Mouse (Mus musculus): ENCODE data around the gene Ctdnep1. TPM values are rescaled to one million over a fixed set of nuclear protein-coding genes. Genes with fewer than 3 reads are reported as not detected.

The Ctdnep1 gene
- total and polyA plus RNA-seq, 3 experiments, result 42.9 to 143 (median 66.7) TPM

DNA sequence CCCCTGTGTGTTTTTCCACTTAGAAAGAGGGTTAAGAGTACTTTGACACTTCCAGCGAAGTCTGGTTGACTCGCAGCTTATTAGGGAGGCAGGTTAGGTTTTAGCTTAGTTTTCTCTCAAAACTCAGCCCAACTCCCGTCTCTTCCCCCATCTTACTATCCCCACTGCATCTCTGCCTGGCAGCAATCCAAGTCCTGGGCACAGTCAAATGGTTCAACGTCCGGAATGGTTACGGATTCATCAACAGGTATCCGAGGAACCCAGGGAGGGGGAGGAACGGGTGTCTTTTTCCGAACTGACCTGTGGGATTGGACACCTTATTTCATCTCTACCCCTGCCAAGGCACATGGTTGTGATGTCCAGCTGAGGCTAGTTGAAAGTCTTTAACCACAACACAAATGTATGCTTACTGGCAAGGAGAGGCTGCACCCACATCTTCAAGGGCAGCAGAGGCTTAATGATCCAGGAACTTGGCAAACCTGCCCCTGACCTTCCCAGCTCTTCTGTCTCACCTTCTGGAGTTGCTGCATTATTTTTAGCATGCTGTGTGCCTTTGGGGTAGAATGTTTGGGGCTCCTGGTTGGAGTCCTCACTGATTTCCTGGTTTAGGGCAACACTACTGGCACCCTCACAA lies 44.1 kb upstream of the Ctdnep1 start:
- H3K27me3 ChIP-seq (replicated peaks), result peaks cover 65% of the 10 kb centered on the region
- H3K36me3 ChIP-seq (replicated peaks in 1 of 2; ENCODE audit: control insufficient read depth in 1 of 2, insufficient read depth in 1 of 2, low read length in 1 of 2), result no peaks in the 10 kb centered on the region
- no peak overlapping the region for H3K4me3 ChIP-seq (replicated peaks in 1 of 3; ENCODE audit: low read depth in 2 of 3, low read length in 2 of 3, poor library complexity in 1 of 3)
- TF ChIP-seq JUND (conservative IDR thresholded peaks at IDR 0.05; ENCODE audit: low read depth, low read length) (no peak), MXI1 (IDR thresholded peaks at IDR 0.05; ENCODE audit: low read depth, low read length) (no peak), MAZ (IDR thresholded peaks at IDR 0.05; ENCODE audit: low read depth, low read length) (no peak), CHD2 (IDR thresholded peaks at IDR 0.05; ENCODE audit: low read length) (no peak), GABPA (IDR thresholded peaks at IDR 0.05; ENCODE audit: insufficient replicate concordance, low read depth, low read length) (no peak), IRF4 (IDR thresholded peaks at IDR 0.05; ENCODE audit: low read depth, low read length) (no peak), ZMIZ1 (IDR thresholded peaks at IDR 0.05; ENCODE audit: low read depth, low read length) (no peak), ELF1 (IDR thresholded peaks at IDR 0.05; ENCODE audit: low read depth, low read length) (no peak), RCOR1 (conservative IDR thresholded peaks at IDR 0.05; ENCODE audit: low read depth, low read length) (no peak), TCF12 (IDR thresholded peaks at IDR 0.05; ENCODE audit: low read depth, low read length) (no peak), ZKSCAN1 (IDR thresholded peaks at IDR 0.05; ENCODE audit: borderline replicate concordance, low read depth, low read length) (no peak), E2F4 (IDR thresholded peaks at IDR 0.05; ENCODE audit: insufficient replicate concordance, low read depth, low read length) (no peak), PAX5 (IDR thresholded peaks at IDR 0.05; ENCODE audit: low read length) (no peak), ZC3H11A (IDR thresholded peaks at IDR 0.05; ENCODE audit: low read depth, low read length) (no peak), HCFC1 (IDR thresholded peaks at IDR 0.05; ENCODE audit: low read depth, low read length) (no peak)
- H3K4me2 ChIP-seq (ENCODE audit: insufficient read depth, low read depth, poor library complexity, severe bottlenecking), result no peak overlapping the region
- H3K9ac ChIP-seq (ENCODE audit: insufficient read depth, low read depth), result no peak overlapping the region
- DNase-seq (ENCODE audit: extremely low read depth), result no peak
- in situ Hi-C loops (cut with MboI; ENCODE audit: low pct_ligation_motif_present, low pct_unique_long_range_greater_than_20kb, low sequenced_read_pairs), result no loop called here
- H3K4me1 ChIP-seq (ENCODE audit: control insufficient read depth in 1 of 2, insufficient read depth in 2 of 2), result peaks cover 0 to 42% of the 10 kb centered on the region in 2 experiments; a peak in 3 of 4 replicates
- no peaks in the 10 kb centered on the region for H3K79me2 ChIP-seq (replicated peaks; ENCODE audit: control insufficient read depth, extremely low read depth, insufficient read depth, poor library complexity, severe bottlenecking)
- no peak overlapping the region for H3K27ac ChIP-seq (ENCODE audit: insufficient read depth, low read depth)
- dilution Hi-C loops (cut with MboI; ENCODE audit: extremely low pct_ligation_motif_present, extremely low pct_unique_long_range_greater_than_20kb, low sequenced_read_pairs), result no loop called here
- no peaks in the 10 kb centered on the region for H3K9me3 ChIP-seq (replicated peaks; ENCODE audit: low read length)

DNA sequence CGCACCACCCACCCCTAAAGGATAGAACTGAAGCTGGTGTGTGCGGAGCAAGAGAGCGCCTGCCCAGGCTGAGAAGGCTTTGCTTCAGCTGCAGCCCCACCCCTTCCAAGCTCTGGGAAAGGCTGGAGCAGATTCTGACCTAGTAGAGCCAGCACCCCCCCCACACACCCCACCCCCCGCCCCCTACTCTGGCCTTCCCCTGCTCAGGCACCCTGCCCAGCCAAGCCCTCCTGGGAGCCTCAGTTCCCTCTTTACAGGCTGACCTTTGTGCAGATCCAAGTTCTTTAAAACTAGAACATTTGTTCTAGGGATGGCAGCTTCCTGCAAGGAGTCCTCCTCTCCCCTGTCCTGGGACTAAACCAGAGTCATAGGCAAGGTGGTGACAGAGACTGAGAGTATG lies 43.6 kb upstream of the Ctdnep1 start:
- Histone ChIP-seq H3K27ac (ENCODE audit: insufficient read depth, low read depth) (no peak overlapping the region), H3K4me3 (replicated peaks in 1 of 3; ENCODE audit: low read depth in 2 of 3, low read length in 2 of 3, poor library complexity in 1 of 3) (no peak overlapping the region), H3K4me1 (ENCODE audit: control insufficient read depth in 1 of 2, insufficient read depth in 2 of 2) (peaks cover 0 to 39% of the 10 kb centered on the region in 2 experiments; a peak in 3 of 4 replicates), H3K4me2 (ENCODE audit: insufficient read depth, low read depth, poor library complexity, severe bottlenecking) (no peak overlapping the region), H3K9me3 (replicated peaks; ENCODE audit: low read length) (no peaks in the 10 kb centered on the region), H3K79me2 (replicated peaks; ENCODE audit: control insufficient read depth, extremely low read depth, insufficient read depth, poor library complexity, severe bottlenecking) (no peaks in the 10 kb centered on the region), H3K27me3 (replicated peaks) (peaks cover 65% of the 10 kb centered on the region), H3K36me3 (replicated peaks in 1 of 2; ENCODE audit: control insufficient read depth in 1 of 2, insufficient read depth in 1 of 2, low read length in 1 of 2) (no peaks in the 10 kb centered on the region), H3K9ac (ENCODE audit: insufficient read depth, low read depth) (no peak overlapping the region)
- in situ Hi-C loops (cut with MboI; ENCODE audit: low pct_ligation_motif_present, low pct_unique_long_range_greater_than_20kb, low sequenced_read_pairs) (no loop called here), dilution Hi-C loops (cut with MboI; ENCODE audit: extremely low pct_ligation_motif_present, extremely low pct_unique_long_range_greater_than_20kb, low sequenced_read_pairs) (no loop called here)
- no peak for TF ChIP-seq ETS1 (conservative IDR thresholded peaks at IDR 0.05; ENCODE audit: low read depth, low read length)
- no peak for DNase-seq (ENCODE audit: extremely low read depth)

Measured in CH12.LX (cell line).